Mouse (Mus musculus): ENCODE results near the gene Efcab14.

DNA sequence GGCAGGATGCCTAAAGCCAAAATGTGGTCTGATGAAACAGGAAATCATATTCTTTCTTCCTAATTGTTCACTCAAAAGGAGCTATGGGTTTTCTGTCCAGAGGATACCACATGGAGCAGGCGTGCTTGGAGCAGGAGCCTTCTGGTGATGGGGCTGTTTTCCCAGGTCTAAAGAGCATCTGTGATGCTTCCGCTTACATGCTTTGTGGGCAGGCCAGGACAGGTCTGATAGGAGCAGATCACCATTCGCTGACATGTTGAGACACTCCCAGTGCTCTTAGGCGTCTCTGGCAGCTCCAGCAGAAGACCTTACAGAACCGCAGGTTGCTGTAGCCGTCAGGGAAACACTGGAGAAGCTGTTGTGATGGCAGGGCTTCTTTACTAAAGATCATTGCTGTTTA lies 37.5 kb downstream of the Efcab14 start:
- TF ChIP-seq CTCF (IDR thresholded peaks at IDR 0.05; ENCODE audit: low read depth) (no peak), EP300 (optimal IDR thresholded peaks at IDR 0.05) (no peak)

Measured in stomach, postnatal 0 days (tissue).